Mouse (Mus musculus) MEL (cell line): ENCODE data around the gene Prss12. TPM values are rescaled to one million over a fixed set of nuclear protein-coding genes. Genes with fewer than 3 reads are reported as not detected.

Experiments used
- DNase-seq: peaks from one replicate; pipeline ENCODE4 v3.0.0; 2011; ENCODE audit warnings: low read depth, low spot score
- H3K27ac ChIP-seq: 2 replicates; pipeline ENCODE4 v1.5.1; 2012; ENCODE audit warnings: low read depth, mild to moderate bottlenecking, control low read depth, low read length, moderate library complexity; ENCODE audit not compliant: control insufficient read depth
- H3K27me3 ChIP-seq, 2 experiments: fragments of 150-350 bp in 1 of 2; sonication (generic) in 1 of 2; 2 replicates each; pipeline ENCODE4 v1.6.1; 2012; ENCODE audit warnings: low read length in 2 of 2, mild to moderate bottlenecking in 2 of 2, improper control_type of control experiment in 1 of 2, moderate library complexity in 1 of 2; ENCODE audit not compliant: insufficient read depth in 2 of 2, control insufficient read depth in 1 of 2
- H3K36me3 ChIP-seq, 2 experiments: 2 replicates each; pipeline ENCODE4 v1.6.1; 2012 to 2014; ENCODE audit warnings: low read length in 2 of 2, improper control_type of control experiment in 1 of 2, inconsistent platforms in 1 of 2, mild to moderate bottlenecking in 1 of 2; ENCODE audit not compliant: insufficient read depth in 2 of 2, control insufficient read depth in 1 of 2
- H3K4me1 ChIP-seq, 2 experiments: fragments of 150-350 bp in 1 of 2; sonication (generic) in 1 of 2; 2 replicates each; pipeline ENCODE4 v1.6.1; 2012; ENCODE audit warnings: low read length in 2 of 2, improper control_type of control experiment in 1 of 2, mild to moderate bottlenecking in 1 of 2; ENCODE audit not compliant: insufficient read depth in 2 of 2, control insufficient read depth in 1 of 2
- H3K4me3 ChIP-seq, 2 experiments: fragments of 150-350 bp in 1 of 2; sonication (generic) in 1 of 2; 2 replicates each; pipeline ENCODE4 v1.5.1; 2012; ENCODE audit warnings: low read depth in 2 of 2, low read length in 2 of 2, mild to moderate bottlenecking in 2 of 2, moderate library complexity in 2 of 2, control low read depth in 1 of 2, improper control_type of control experiment in 1 of 2; ENCODE audit not compliant: control insufficient read depth in 1 of 2, insufficient read depth in 1 of 2
- H3K79me2 ChIP-seq: 2 replicates; pipeline ENCODE4 v1.6.1; 2012; ENCODE audit warnings: mild to moderate bottlenecking, low read length, moderate library complexity; ENCODE audit not compliant: control insufficient read depth, poor library complexity, insufficient read depth
- H3K9ac ChIP-seq: 2 replicates; pipeline ENCODE4 v1.6.1; 2012; ENCODE audit warnings: low read depth, mild to moderate bottlenecking, control low read depth, low read length, moderate library complexity; ENCODE audit not compliant: control insufficient read depth, poor library complexity, severe bottlenecking
- H3K9me3 ChIP-seq: fragments of 150-350 bp; sonication (generic); replicated peaks from 2 replicates; pipeline ENCODE4 v1.6.1; 2012; ENCODE audit warnings: mild to moderate bottlenecking, low read length, improper control_type of control experiment, moderate library complexity; ENCODE audit not compliant: insufficient read depth
- BHLHE40 ChIP-seq: IDR thresholded peaks from 2 replicates; pipeline ENCODE4 v1.6.1; 2012; ENCODE audit warnings: low read depth, mild to moderate bottlenecking, inconsistent platforms, low read length, improper control_type of control experiment, borderline replicate concordance
- CHD1 ChIP-seq: IDR thresholded peaks from 2 replicates; pipeline ENCODE4 v1.6.1; 2012; ENCODE audit warnings: low read depth, mild to moderate bottlenecking, inconsistent platforms, low read length, improper control_type of control experiment
- CHD2 ChIP-seq: IDR thresholded peaks from 2 replicates; pipeline ENCODE4 v1.6.1; 2011; ENCODE audit warnings: low read length, improper control_type of control experiment
- E2F4 ChIP-seq: IDR thresholded peaks from 2 replicates; pipeline ENCODE4 v1.6.1; 2011; ENCODE audit warnings: low read depth, low read length, improper control_type of control experiment, borderline replicate concordance
- ELF1 ChIP-seq: IDR thresholded peaks from 2 replicates; pipeline ENCODE4 v1.6.1; 2014; ENCODE audit warnings: low read depth, mild to moderate bottlenecking, inconsistent platforms, low read length, improper control_type of control experiment, moderate library complexity
- EP300 ChIP-seq, 2 experiments: IDR thresholded peaks; 2 replicates each; pipeline ENCODE4 v1.6.1; 2011; ENCODE audit warnings: improper control_type of control experiment in 2 of 2, low read length in 2 of 2, low read depth in 1 of 2, mild to moderate bottlenecking in 1 of 2
- ETS1 ChIP-seq: IDR thresholded peaks from 2 replicates; pipeline ENCODE4 v1.6.1; 2012; ENCODE audit warnings: low read depth, mild to moderate bottlenecking, inconsistent platforms, low read length, improper control_type of control experiment, moderate library complexity
- HCFC1 ChIP-seq: IDR thresholded peaks from 2 replicates; pipeline ENCODE4 v1.6.1; 2012; ENCODE audit warnings: low read depth, mild to moderate bottlenecking, inconsistent platforms, low read length, improper control_type of control experiment, moderate library complexity
- KAT2A ChIP-seq: conservative IDR thresholded peaks from 2 replicates; pipeline ENCODE4 v1.6.1; 2012; ENCODE audit warnings: low read depth, low read length, improper control_type of control experiment, inconsistent platforms
- MAX ChIP-seq: IDR thresholded peaks from 2 replicates; pipeline ENCODE4 v1.6.1; 2011; ENCODE audit warnings: low read length, improper control_type of control experiment
- MAZ ChIP-seq: IDR thresholded peaks from 2 replicates; pipeline ENCODE4 v1.6.1; 2012; ENCODE audit warnings: low read depth, mild to moderate bottlenecking, inconsistent platforms, low read length, improper control_type of control experiment
- MYB ChIP-seq: IDR thresholded peaks from 2 replicates; pipeline ENCODE4 v1.6.1; 2011; ENCODE audit warnings: mild to moderate bottlenecking, low read depth, low read length, improper control_type of control experiment
- MYC ChIP-seq: IDR thresholded peaks from 2 replicates; pipeline ENCODE4 v1.6.1; 2011; ENCODE audit warnings: low read depth, mild to moderate bottlenecking, low read length, improper control_type of control experiment, moderate library complexity
- SIN3A ChIP-seq: IDR thresholded peaks from 2 replicates; pipeline ENCODE4 v1.6.1; 2012; ENCODE audit warnings: low read length, improper control_type of control experiment, inconsistent platforms
- USF1 ChIP-seq: IDR thresholded peaks from 2 replicates; pipeline ENCODE4 v1.6.1; 2014; ENCODE audit warnings: low read depth, mild to moderate bottlenecking, inconsistent platforms, low read length, improper control_type of control experiment, moderate library complexity
- USF2 ChIP-seq, 2 experiments: IDR thresholded peaks; 2 replicates each; pipeline ENCODE4 v1.6.1; 2011 to 2012; ENCODE audit warnings: improper control_type of control experiment in 2 of 2, low read length in 2 of 2, borderline replicate concordance in 1 of 2, inconsistent platforms in 1 of 2, low read depth in 1 of 2, mild to moderate bottlenecking in 1 of 2; ENCODE audit not compliant: insufficient read depth in 1 of 2
- ZKSCAN1 ChIP-seq: IDR thresholded peaks from 2 replicates; pipeline ENCODE4 v1.6.1; 2012; ENCODE audit warnings: low read depth, mild to moderate bottlenecking, inconsistent platforms, low read length, improper control_type of control experiment, moderate library complexity
- ZMIZ1 ChIP-seq: IDR thresholded peaks from 2 replicates; pipeline ENCODE4 v1.6.1; 2012; ENCODE audit warnings: low read depth, mild to moderate bottlenecking, inconsistent platforms, low read length, improper control_type of control experiment, moderate library complexity
- polyA plus RNA-seq, 2 experiments: library from polyadenylated mRNA; stranded (reverse) in 1 of 2; unstranded in 1 of 2; fragments of >175 nt in 1 of 2; fragments of >200 nt in 1 of 2; gene quantifications; 2 replicates each; pipeline versions ENCODE4 v1.2.1 to v1.2.4; 2012; ENCODE audit warnings: low replicate concordance in 2 of 2, low read depth in 1 of 2; ENCODE audit not compliant: insufficient read length in 2 of 2, insufficient read depth in 1 of 2, missing spikeins in 1 of 2
- total RNA-seq: library from RNA; depleted of rRNA; stranded (reverse); fragments of 300-350 nt; gene quantifications from 2 replicates; pipeline ENCODE4 v1.2.3, GENCODE M21; 2012

Prss12 gene
- total and polyA plus RNA-seq, 3 experiments, result 0.23 TPM; not detected in 2

DNA sequence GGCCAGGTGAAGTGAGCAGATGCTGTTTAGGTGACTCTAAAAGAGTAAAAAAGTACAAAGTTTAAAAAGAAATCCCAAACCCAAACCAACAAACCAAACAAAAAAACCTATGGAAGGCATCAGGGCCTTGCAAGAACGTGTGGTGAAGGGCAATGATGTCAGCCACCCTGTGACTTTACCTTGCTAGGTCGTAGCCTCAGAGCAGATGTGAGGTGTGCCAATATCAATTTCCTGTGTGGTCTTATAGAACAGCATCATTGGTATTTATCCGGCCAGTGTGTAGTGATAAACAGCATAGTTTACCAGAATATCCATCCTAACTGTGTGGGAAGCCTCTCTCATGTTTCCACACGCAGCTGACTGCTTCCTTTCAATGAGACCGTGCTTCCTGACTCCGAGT lies 6.2 kb downstream of the Prss12 start:
- H3K79me2 ChIP-seq, result no peaks in the 10 kb centered on the region
- TF ChIP-seq ETS1 (no peak), E2F4 (no peak), ZMIZ1 (no peak), MAZ (no peak), KAT2A (no peak), SIN3A (no peak), HCFC1 (no peak), MYB (no peak), BHLHE40 (no peak), MYC (no peak), CHD1 (no peak), USF1 (no peak), ZKSCAN1 (no peak)
- H3K9ac ChIP-seq, result no peak overlapping the region
- no peaks in the 10 kb centered on the region for H3K4me1 ChIP-seq
- H3K27ac ChIP-seq, result no peak overlapping the region
- no peaks in the 10 kb centered on the region for H3K9me3 ChIP-seq
- no peak for DNase-seq
- H3K4me3 ChIP-seq, result no peak overlapping the region
- H3K36me3 ChIP-seq, result no peaks in the 10 kb centered on the region
- peaks cover 0 to 2% of the 10 kb centered on the region in 2 experiments; a peak in 3 of 4 replicates for H3K27me3 ChIP-seq

DNA sequence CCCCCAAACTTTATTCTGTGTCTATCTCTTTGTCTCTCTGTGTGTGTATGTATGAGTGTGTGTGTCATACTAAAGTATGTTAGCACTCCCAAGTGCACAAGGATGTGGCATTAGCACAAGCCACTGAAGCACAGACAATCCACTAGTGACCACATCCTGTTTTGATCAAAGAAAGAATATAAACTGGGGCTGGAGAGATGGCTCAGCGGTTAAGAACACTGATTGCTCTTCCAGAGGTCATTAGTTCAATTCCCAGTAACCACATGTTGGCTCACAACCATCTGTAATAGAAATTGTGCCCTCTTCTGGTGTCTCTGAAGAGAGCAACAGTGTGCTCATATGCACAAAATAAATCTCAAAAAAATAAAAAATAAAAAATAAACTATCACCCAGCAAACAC lies 12.8 kb downstream of the Prss12 start:
- Histone ChIP-seq H3K4me3 (no peak overlapping the region), H3K9ac (no peak overlapping the region), H3K79me2 (no peaks in the 10 kb centered on the region), H3K36me3 (no peaks in the 10 kb centered on the region), H3K4me1 (no peaks in the 10 kb centered on the region)
- DNase-seq, result no peak
- no peak for TF ChIP-seq SIN3A
- TF ChIP-seq USF1, result no peak
- no peak for TF ChIP-seq CHD2
- no peak for TF ChIP-seq EP300 (IDR thresholded peaks at IDR 0.05; ENCODE audit: low read depth in 1 of 2, low read length in 2 of 2)
- no peak for TF ChIP-seq MAX
- no peak for TF ChIP-seq ELF1
- TF ChIP-seq ZMIZ1, result no peak
- TF ChIP-seq CHD1, result no peak
- no peak for TF ChIP-seq USF2 (IDR thresholded peaks at IDR 0.05; ENCODE audit: borderline replicate concordance in 1 of 2, insufficient read depth in 1 of 2, low read depth in 1 of 2, low read length in 2 of 2)
- TF ChIP-seq, all 39 proteins: peak for 0
- Histone ChIP-seq H3K9me3 (no peaks in the 10 kb centered on the region), H3K27me3 (peaks cover 0 to 2% of the 10 kb centered on the region in 2 experiments; a peak in 2 of 4 replicates), H3K27ac (no peak overlapping the region)
